Mouse (Mus musculus) myocyte (in vitro differentiated cells): ENCODE measurements around the gene Nt5c2. TPM values are rescaled to one million over a fixed set of nuclear protein-coding genes. Genes with fewer than 3 reads are reported as not detected.
"Not testable (repeated sequence)": the region's sequence is repeated elsewhere in the genome, so short reads cannot be mapped to it uniquely, and the experiment has no call there.

Source experiments
- H3K27me3 ChIP-seq: one replicate; pipeline ENCODE4 v1.6.1; 2011; ENCODE audit not compliant: control insufficient read depth, insufficient read depth, insufficient read length
- H3K36me3 ChIP-seq: one replicate; pipeline ENCODE4 v1.6.1; 2011; ENCODE audit not compliant: control insufficient read depth, insufficient read depth
- H3K4me2 ChIP-seq: one replicate; pipeline ENCODE4 v1.6.1; 2011; ENCODE audit warnings: low read depth, control low read depth
- H3K4me3 ChIP-seq: one replicate; pipeline ENCODE4 v1.5.1; 2011; ENCODE audit warnings: mild to moderate bottlenecking, control low read depth, moderate library complexity
- H3K79me2 ChIP-seq: one replicate; pipeline ENCODE4 v1.6.1; 2011; ENCODE audit not compliant: control insufficient read depth, insufficient read depth
- H3ac ChIP-seq: one replicate; pipeline ENCODE4 v1.6.1; 2011; ENCODE audit not compliant: control insufficient read depth, insufficient read length
- CEBPB ChIP-seq: IDR thresholded peaks from 2 replicates; pipeline ENCODE4 v1.6.1; 2011; ENCODE audit warnings: mild to moderate bottlenecking, moderate library complexity; ENCODE audit not compliant: poor library complexity, insufficient read depth, severe bottlenecking
- E2F4 ChIP-seq: IDR thresholded peaks from one replicate; pipeline ENCODE4 v1.6.1; 2011; ENCODE audit warnings: mild to moderate bottlenecking, control low read depth, moderate library complexity; ENCODE audit not compliant: insufficient read depth
- MAX ChIP-seq: IDR thresholded peaks from one replicate; pipeline ENCODE4 v1.6.1; 2011; ENCODE audit warnings: low read depth, mild to moderate bottlenecking, control low read depth
- MYOD1 ChIP-seq, 3 experiments: IDR thresholded peaks; one replicate each; pipeline ENCODE4 v1.6.1; 2011; ENCODE audit warnings: control low read depth in 2 of 3, low read depth in 2 of 3, mild to moderate bottlenecking in 2 of 3, moderate library complexity in 1 of 3; ENCODE audit not compliant: insufficient read length in 2 of 3, control insufficient read depth in 1 of 3
- MYOG ChIP-seq, 3 experiments: IDR thresholded peaks; one replicate each; pipeline ENCODE4 v1.6.1; 2011; ENCODE audit warnings: control low read depth in 2 of 3, low read depth in 2 of 3, mild to moderate bottlenecking in 2 of 3; ENCODE audit not compliant: insufficient read length in 2 of 3, control insufficient read depth in 1 of 3, insufficient read depth in 1 of 3
- POLR2A ChIP-seq: IDR thresholded peaks from one replicate; pipeline ENCODE4 v1.6.1; 2011; ENCODE audit warnings: low read depth, mild to moderate bottlenecking, control low read depth, moderate library complexity; ENCODE audit not compliant: insufficient read length
- POLR2AphosphoS2 ChIP-seq: IDR thresholded peaks from one replicate; pipeline ENCODE4 v1.6.1; 2011; ENCODE audit warnings: low read depth, control low read depth; ENCODE audit not compliant: insufficient read length
- REST ChIP-seq: IDR thresholded peaks from one replicate; pipeline ENCODE4 v1.6.1; 2011; ENCODE audit warnings: mild to moderate bottlenecking, control low read depth, moderate library complexity; ENCODE audit not compliant: insufficient read depth, insufficient read length
- SRF ChIP-seq: IDR thresholded peaks from one replicate; pipeline ENCODE4 v1.6.1; 2011; ENCODE audit warnings: low read depth; ENCODE audit not compliant: control insufficient read depth, insufficient read length
- TCF12 ChIP-seq: IDR thresholded peaks from one replicate; pipeline ENCODE4 v1.6.1; 2011; ENCODE audit warnings: mild to moderate bottlenecking, control low read depth; ENCODE audit not compliant: poor library complexity, insufficient read depth, severe bottlenecking
- TCF3 ChIP-seq: IDR thresholded peaks from one replicate; pipeline ENCODE4 v1.6.1; 2011; ENCODE audit warnings: low read depth, control low read depth; ENCODE audit not compliant: insufficient read length
- USF1 ChIP-seq: IDR thresholded peaks from one replicate; pipeline ENCODE4 v1.6.1; 2011; ENCODE audit warnings: low read depth, mild to moderate bottlenecking, control low read depth, moderate library complexity
- polyA plus RNA-seq: library from polyadenylated mRNA; unstranded; fragments of >200 nt; fragmentation: generic; extraction: Trizol; gene quantifications from one replicate; pipeline ENCODE4 v1.2.1, GENCODE M21; 2012; ENCODE audit warnings: missing spikeins

The Nt5c2 gene
- polyA plus RNA-seq, 1 experiment = 19.5 TPM

DNA sequence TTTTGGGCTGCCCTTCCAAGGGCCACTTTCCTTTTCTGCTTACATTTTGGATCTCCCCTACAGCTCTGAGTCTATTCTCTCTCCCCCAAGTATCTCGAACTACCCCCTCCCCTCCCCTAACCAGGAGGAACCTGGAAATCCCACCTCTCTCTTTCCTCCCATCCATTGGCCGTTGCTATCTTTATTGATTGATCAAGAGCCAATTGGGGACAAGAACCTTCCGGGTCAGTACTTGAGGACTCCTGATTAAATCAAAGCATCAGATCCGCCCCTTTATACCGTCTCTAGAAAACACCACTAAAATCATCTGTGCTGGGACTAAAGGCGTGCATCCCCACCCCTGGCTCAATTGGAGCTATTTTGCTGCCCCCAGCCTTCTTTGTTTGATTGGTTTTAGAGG, 33.5 kb downstream of the Nt5c2 start:
- Histone ChIP-seq H3K4me2 (no peak overlapping the region), H3K79me2 (no peaks in the 10 kb centered on the region), H3K4me3 (no peak overlapping the region), H3K36me3 (no peaks in the 10 kb centered on the region), H3ac (no peak overlapping the region), H3K27me3 (no peaks in the 10 kb centered on the region)
- TF ChIP-seq MAX (no peak), E2F4 (no peak), MYOG (IDR thresholded peaks at IDR 0.05; ENCODE audit: control insufficient read depth in 1 of 3, insufficient read depth in 1 of 3, insufficient read length in 2 of 3, low read depth in 2 of 3) (no peak), TCF12 (no peak), SRF (no peak), MYOD1 (IDR thresholded peaks at IDR 0.05; ENCODE audit: control insufficient read depth in 1 of 3, insufficient read length in 2 of 3, low read depth in 2 of 3) (no peak), POLR2A (no peak), TCF3 (no peak), REST (no peak), USF1 (no peak), CEBPB (no peak), POLR2AphosphoS2 (no peak)

DNA sequence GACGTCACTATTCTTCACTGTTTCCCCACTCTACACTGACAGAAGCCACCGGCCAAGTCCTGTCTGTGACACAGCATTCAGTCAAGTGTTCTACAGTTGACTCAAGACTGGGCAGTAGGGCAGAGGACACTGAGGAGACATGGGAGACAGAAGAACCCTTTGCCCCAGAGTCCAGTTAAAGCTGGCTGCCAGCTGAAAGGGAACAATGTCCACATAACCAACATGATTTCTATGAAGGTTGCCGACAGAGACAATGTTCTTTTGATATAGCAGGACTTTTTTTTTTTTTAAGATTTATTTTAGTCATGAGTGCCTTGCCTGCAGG, 35.2 kb downstream of the Nt5c2 start:
- no peak overlapping the region for H3K4me3 ChIP-seq
- no peaks in the 10 kb centered on the region for H3K36me3 ChIP-seq
- H3K27me3 ChIP-seq = no peaks in the 10 kb centered on the region
- H3ac ChIP-seq = no peak overlapping the region
- no peak for TF ChIP-seq TCF3
- TF ChIP-seq MYOD1 (IDR thresholded peaks at IDR 0.05; ENCODE audit: control insufficient read depth in 1 of 3, insufficient read length in 2 of 3, low read depth in 2 of 3) = no peak
- TF ChIP-seq POLR2AphosphoS2 = no peak
- no peak for TF ChIP-seq MAX
- TF ChIP-seq USF1 = no peak
- no peak for TF ChIP-seq MYOG (IDR thresholded peaks at IDR 0.05; ENCODE audit: control insufficient read depth in 1 of 3, insufficient read depth in 1 of 3, insufficient read length in 2 of 3, low read depth in 2 of 3)
- TF ChIP-seq TCF12 = no peak
- no peak for TF ChIP-seq REST
- no peak for TF ChIP-seq CEBPB
- TF ChIP-seq SRF = no peak
- no peak for TF ChIP-seq POLR2A
- TF ChIP-seq E2F4 = no peak
- H3K4me2 ChIP-seq = peak overlapping the region; percentile 70
- no peaks in the 10 kb centered on the region for H3K79me2 ChIP-seq

DNA sequence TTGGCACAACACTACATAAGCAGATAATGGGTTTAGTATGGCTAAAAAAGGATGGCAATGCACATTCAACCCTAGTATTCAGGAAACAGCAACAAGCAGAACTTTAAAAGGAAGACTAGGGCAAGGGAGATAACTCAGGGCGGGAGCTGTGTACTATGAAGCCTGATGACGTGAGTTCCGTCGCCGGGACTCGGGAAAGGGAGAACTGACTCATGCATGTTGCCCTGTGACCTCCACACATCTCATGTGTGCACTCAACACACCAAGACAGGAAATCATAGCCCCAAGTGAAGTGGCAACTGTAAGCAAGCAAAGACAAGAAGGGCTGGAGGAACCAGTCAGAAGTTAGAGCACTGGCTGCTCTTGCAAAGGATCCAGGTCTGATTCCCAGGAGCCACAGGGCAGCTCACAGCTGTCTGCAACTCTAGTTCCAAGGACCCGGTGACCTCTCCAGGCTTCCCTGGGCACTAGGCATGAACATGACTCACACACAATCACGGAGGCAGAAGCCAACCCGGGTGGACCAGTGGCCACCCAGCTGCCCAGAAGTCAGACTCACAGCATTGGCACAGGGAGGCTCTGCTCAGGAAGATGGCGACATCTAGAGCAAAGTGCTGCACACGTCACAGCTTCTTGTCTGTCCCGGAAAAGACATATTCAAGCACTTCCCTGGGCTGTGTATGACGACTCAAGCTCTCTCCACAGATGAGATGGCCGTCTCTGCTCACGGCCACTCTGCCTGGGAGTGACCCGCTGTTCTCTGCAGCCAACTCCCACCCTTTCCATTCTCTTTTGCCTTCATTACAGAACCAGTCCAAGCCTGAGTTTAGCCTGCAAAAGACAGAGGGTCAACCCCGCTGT, 35.8 kb downstream of the Nt5c2 start:
- Histone ChIP-seq H3K4me2 (peak overlapping the region; percentile 70), H3K79me2 (no peaks in the 10 kb centered on the region), H3ac (no peak overlapping the region), H3K4me3 (no peak overlapping the region), H3K36me3 (no peaks in the 10 kb centered on the region), H3K27me3 (no peaks in the 10 kb centered on the region)
- no peak for TF ChIP-seq USF1
- no peak for TF ChIP-seq MAX
- no peak for TF ChIP-seq POLR2A
- no peak for TF ChIP-seq SRF
- no peak for TF ChIP-seq CEBPB
- no peak for TF ChIP-seq E2F4
- peak in 2 of 3 experiments; percentile 14 to 72 for TF ChIP-seq MYOD1 (IDR thresholded peaks at IDR 0.05; ENCODE audit: control insufficient read depth in 1 of 3, insufficient read length in 2 of 3, low read depth in 2 of 3)
- TF ChIP-seq POLR2AphosphoS2 = no peak
- no peak for TF ChIP-seq TCF12
- TF ChIP-seq REST = no peak
- TF ChIP-seq TCF3 = no peak
- TF ChIP-seq MYOG (IDR thresholded peaks at IDR 0.05; ENCODE audit: control insufficient read depth in 1 of 3, insufficient read depth in 1 of 3, insufficient read length in 2 of 3, low read depth in 2 of 3) = peak; percentile 24 to 73 (median 48)

DNA sequence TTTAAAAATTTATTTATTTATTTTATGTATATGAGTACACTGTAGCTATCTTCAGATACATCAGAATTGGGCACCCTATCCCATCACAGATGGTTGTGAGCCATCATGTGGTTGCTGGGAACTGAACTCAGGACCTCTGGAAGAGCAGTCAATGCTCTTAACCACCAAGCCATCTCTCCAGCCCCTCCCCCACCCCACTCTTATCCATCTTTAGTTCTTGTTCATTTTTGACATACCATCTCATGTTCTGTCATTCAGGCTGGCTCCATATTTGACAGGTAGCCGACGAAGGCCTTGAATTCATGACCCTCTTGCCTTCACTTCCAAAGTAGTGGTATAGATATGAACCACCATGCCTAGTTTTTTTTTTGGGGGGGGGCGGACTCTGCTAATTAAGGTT, 36.9 kb downstream of the Nt5c2 start:
- not testable (repeated sequence) for H3K4me2 ChIP-seq, H3K79me2 ChIP-seq, H3K27me3 ChIP-seq, H3ac ChIP-seq, H3K4me3 ChIP-seq, H3K36me3 ChIP-seq

DNA sequence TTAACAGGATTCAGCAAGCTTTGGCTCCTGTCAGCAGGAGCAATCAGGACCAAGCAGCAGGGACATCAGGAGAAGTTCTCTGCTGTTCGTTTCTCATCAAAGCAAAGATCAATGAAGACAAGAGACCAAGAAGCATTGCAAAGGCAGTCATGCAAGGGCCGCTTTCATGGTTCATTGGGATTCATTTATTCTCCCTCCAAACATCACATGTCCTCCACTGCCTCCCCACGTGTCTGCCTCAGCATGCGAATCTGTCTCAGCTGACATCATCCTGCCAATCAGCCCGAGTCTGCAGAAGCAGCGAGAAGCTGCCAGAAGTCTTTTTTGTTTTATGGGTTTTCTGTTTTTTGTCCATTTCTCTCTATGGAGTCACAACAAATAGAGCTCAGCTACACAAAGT, 37.5 kb downstream of the Nt5c2 start:
- no peaks in the 10 kb centered on the region for H3K79me2 ChIP-seq
- TF ChIP-seq MYOD1 (IDR thresholded peaks at IDR 0.05; ENCODE audit: control insufficient read depth in 1 of 3, insufficient read length in 2 of 3, low read depth in 2 of 3) = no peak
- TF ChIP-seq POLR2AphosphoS2 = no peak
- no peak for TF ChIP-seq MYOG (IDR thresholded peaks at IDR 0.05; ENCODE audit: control insufficient read depth in 1 of 3, insufficient read depth in 1 of 3, insufficient read length in 2 of 3, low read depth in 2 of 3)
- no peak for TF ChIP-seq TCF3
- TF ChIP-seq REST = no peak
- no peak for TF ChIP-seq MAX
- no peak for TF ChIP-seq POLR2A
- TF ChIP-seq E2F4 = no peak
- TF ChIP-seq USF1 = no peak
- no peaks in the 10 kb centered on the region for H3K27me3 ChIP-seq
- H3K36me3 ChIP-seq = no peaks in the 10 kb centered on the region
- no peak overlapping the region for H3ac ChIP-seq
- H3K4me2 ChIP-seq = no peak overlapping the region
- no peak overlapping the region for H3K4me3 ChIP-seq
